Mouse (Mus musculus): ENCODE data around the gene Tmem141.

GRCm38 (mm10) chr2:25639890-25640289 lies 18.1 kb upstream of the Tmem141 start:
- TF ChIP-seq POLR2A (IDR thresholded peaks at IDR 0.05; ENCODE audit: extremely low read depth, insufficient read depth, low read length) (no peak), CTCF (IDR thresholded peaks at IDR 0.05; ENCODE audit: low read depth, low read length) (peak; percentile 70)
